Mouse (Mus musculus): ENCODE measurements around the gene Ninl. TPM values are rescaled to one million over a fixed set of nuclear protein-coding genes. Genes with fewer than 3 reads are reported as not detected.
A peak's percentile ranks its signal among the peaks of the same experiment; 100 is the strongest.

Gene Ninl
- total RNA-seq, 1 experiment from 2014 or later = 2.6 TPM

GRCm38 (mm10) chr2:151000402-151001178, 38.6 kb downstream of the Ninl start:
- peak; percentile 94 for ATAC-seq (replicated peaks; ENCODE audit: low read depth, poor library complexity, severe bottlenecking)

GRCm38 (mm10) chr2:150999021-150999420, 40.2 kb downstream of the Ninl start:
- no peak for ATAC-seq (replicated peaks; ENCODE audit: low read depth, poor library complexity, severe bottlenecking)

- ATAC-seq (replicated peaks; ENCODE audit: low read depth, poor library complexity, severe bottlenecking) = no peak
These were observed 41.6 kb downstream of the Ninl start for GRCm38 (mm10) chr2:150997618-150998017.

DNA sequence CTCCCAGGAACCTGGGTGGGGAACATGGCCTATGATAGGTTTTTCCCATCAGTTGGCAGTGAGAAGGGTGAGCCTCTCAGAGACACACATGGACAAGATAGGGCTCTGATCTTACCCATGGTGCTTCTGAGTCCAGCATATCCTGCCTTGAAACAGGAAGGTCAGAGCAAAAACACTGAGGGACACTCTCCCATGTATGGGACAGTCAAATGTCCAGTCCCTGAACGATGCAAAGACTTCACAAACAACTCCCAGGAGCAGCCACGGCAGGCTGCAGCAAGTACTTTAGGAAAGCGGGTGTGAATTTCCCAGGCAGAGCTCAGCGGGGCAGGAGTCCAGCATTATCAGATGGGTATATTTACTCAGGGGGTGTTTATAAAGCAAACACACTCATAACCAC, 43.9 kb downstream of the Ninl start:
- no peak for ATAC-seq (replicated peaks; ENCODE audit: low read depth, poor library complexity, severe bottlenecking)

- ATAC-seq (replicated peaks; ENCODE audit: low read depth, poor library complexity, severe bottlenecking) = no peak
These were observed 48.1 kb downstream of the Ninl start for GRCm38 (mm10) chr2:150991050-150991449.

GRCm38 (mm10) chr2:150990506-150990905, 48.7 kb downstream of the Ninl start:
- no peak for ATAC-seq (replicated peaks; ENCODE audit: low read depth, poor library complexity, severe bottlenecking)

DNA sequence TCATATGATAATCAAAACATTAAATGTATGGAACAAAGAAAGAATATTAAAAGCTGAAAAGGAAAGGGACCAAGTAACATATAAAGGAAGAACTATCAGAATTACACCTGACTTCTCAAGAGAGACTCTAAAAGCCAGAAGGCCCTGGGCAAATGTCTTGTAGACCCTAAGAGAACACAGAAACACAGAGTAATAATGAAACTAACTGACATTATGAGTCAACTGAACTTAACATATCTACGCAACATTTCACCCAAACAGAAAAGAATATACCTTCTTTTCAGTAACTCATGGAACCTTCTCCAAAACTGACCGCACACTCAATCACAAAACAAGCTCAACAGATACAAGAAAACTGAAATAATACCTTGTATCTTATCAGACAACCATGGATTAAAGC, 53.8 kb downstream of the Ninl start:
- no peak for ATAC-seq (replicated peaks; ENCODE audit: low read depth, poor library complexity, severe bottlenecking)

GRCm38 (mm10) chr2:150982051-150982450, 57.1 kb downstream of the Ninl start:
- no peak for ATAC-seq (replicated peaks; ENCODE audit: low read depth, poor library complexity, severe bottlenecking)

DNA sequence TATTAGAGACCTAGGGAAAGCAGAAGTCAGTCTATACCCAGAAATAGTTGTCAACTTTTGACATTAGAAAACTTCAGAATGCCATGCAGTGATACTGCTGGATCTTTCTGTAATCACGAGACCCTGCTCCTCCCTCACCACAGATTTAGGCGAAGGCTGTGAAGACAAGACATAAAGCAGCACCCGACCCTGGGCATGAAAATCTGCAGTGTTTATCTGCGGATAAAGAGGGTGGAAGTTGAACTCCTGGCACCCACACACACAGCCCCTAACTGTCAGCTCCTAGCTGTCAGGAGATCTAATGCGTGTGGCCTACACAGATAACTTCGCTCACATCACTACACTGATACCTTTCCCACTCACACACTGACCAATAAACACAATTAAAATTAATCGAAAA, 57.7 kb downstream of the Ninl start:
- peak; percentile 43 for ATAC-seq (replicated peaks; ENCODE audit: low read depth, poor library complexity, severe bottlenecking)

GRCm38 (mm10) chr2:150979861-150980620, 59.1 kb downstream of the Ninl start:
- no peak for ATAC-seq (replicated peaks; ENCODE audit: low read depth, poor library complexity, severe bottlenecking)

DNA sequence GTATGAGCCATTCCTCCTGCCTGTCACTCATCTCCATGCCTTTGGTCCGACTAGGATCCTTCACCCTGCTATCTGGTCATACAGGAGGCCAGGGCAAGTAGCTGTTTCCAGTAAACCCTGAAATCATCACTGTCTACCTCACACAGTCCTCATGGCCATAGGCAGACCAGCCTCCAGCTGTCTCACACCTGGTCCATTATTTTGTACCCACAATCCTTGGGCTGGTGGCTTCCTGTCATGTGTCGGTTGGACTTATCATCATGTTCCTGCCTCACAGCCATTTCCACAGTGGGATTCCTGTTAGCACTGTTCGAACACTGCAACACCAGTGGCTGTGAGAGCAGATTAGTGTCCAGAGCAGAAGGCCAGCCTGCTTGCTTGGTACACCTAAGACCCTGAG, 60.4 kb downstream of the Ninl start:
- no peak for ATAC-seq (replicated peaks; ENCODE audit: low read depth, poor library complexity, severe bottlenecking)

- no peak for ATAC-seq (replicated peaks; ENCODE audit: low read depth, poor library complexity, severe bottlenecking)
These were observed 61.5 kb downstream of the Ninl start for GRCm38 (mm10) chr2:150977676-150978075.

DNA sequence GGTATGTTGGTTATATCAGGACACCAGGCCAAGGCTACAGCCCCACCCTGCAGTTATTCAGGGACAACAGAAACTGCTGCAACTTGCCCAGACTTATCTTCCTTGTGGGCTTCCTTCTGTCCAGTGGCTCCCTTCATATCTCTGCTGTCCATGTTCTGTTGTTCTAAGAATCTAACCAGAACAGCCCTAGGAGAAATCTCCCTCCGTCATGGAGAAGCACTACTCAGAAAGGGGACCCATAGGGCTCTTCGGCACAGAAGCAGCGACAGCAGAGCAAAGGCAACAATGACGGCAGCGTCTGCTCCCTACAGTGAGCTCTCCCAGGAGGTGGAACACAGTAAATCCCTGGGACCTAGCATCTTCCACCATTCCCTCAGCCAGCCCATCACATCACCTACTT, 62.3 kb downstream of the Ninl start:
- ATAC-seq (replicated peaks; ENCODE audit: low read depth, poor library complexity, severe bottlenecking) = peak; percentile 77

DNA sequence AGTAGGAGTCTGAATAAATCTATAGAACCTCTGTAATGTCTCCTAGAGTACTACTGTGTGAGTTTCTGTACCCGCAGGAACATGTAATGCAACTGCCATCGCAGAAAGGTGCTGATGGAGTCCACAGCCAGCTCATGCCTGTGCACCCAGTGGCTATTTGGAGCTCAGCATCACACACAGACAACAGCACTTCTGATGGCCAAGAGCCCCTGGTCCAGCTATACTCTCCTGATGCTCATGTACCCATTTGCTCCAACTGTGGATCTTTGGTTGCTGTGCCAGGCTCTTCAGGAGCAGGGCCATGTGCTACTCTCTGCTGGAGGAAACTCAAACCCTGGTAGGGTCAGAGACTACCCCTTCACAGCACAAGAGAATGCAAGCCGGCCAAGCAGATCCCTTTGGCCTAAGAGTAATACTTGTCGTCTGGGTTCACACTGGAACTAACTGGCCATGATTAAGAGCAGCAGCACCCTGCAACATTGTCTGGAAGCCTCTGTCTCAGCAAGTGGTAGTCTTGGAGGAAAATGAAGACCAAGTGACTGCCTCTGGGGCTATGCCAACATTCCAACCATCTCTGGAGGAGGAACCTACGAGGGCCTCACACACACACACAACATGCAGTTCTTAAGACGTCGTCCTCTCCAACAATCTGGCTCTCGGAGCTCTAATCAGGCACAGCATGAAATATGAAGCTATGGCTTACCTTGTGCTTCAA, 65.6 kb downstream of the Ninl start:
- no peak for ATAC-seq (replicated peaks; ENCODE audit: low read depth, poor library complexity, severe bottlenecking)

DNA sequence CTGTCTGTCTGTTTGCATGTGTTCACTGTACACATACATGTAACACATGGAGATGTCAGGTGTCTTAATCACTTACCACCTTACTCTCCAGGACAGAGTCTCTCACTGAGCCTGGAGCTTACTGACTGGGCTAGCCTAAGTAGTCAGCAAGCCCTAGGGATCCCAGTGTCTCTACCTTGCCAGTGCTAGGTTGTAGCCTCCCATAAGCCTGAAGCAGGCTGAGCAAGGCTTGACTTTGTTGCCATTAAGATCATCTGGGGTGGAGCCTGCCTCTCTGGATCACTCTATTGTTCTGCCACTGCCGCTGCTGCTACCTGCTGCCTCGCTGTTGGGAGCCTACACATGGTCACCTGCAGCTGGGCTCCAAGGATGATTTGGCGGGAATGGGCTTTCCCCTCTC, 66.5 kb downstream of the Ninl start:
- no peak for ATAC-seq (replicated peaks; ENCODE audit: low read depth, poor library complexity, severe bottlenecking)

DNA sequence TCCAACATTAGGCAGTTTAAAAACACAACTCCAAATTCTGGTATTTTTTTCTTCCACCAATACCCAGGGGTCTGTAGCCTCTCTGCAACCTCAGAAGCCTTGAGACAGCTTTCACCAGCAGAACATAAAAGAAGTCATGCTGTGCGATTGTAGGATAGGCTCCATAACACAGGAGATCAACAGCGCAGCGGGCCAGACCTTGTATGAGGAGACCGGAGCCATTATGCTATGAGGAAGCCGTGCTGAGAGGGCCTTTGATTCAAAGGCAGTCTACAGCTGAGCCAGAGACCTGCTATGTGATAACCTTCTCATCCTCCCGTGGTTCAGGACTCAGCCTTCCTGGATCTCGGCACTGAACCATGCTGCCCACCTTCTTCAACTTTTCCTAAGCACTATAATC, 67.3 kb downstream of the Ninl start:
- no peak for ATAC-seq (replicated peaks; ENCODE audit: low read depth, poor library complexity, severe bottlenecking)

DNA sequence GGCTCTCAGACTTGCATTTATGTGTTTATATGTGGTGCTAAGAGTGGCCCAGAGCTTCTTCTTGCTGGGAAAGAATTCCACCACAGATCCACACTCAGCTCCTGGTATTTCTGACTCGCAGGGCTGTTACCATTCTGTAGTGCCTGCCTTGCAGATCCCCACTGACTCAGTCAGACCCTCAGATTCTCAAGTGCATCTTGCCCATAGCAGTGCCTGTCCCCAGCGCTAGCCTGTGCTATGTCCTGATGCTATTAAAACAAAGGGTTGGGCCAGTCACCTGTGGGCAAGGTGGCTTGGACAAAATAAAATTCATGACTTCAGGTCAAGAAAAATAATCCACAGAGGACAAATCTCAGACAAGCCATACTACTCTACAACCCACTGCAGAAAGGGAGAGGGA, 70.0 kb downstream of the Ninl start:
- ATAC-seq (replicated peaks; ENCODE audit: low read depth, poor library complexity, severe bottlenecking) = no peak

DNA sequence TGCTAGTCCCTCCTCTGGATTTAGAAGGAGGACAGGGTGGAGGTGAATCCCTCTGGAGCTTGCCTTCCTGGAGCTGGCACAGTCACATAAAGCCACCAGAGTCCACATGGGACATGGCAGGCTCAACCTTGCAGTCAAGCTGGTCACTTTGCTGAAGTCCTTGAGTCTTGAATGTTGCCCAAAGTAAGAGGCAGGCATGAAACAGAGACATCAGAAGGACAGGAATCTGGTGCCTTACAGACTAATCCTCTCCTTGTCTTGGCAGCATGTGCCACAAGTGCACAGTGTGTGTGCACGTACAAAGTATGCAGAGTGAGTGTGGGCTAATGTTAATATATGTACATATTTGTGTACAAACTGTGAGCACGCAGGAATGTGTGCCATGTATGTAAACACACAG, 71.7 kb downstream of the Ninl start:
- no peak for ATAC-seq (replicated peaks; ENCODE audit: low read depth, poor library complexity, severe bottlenecking)

DNA sequence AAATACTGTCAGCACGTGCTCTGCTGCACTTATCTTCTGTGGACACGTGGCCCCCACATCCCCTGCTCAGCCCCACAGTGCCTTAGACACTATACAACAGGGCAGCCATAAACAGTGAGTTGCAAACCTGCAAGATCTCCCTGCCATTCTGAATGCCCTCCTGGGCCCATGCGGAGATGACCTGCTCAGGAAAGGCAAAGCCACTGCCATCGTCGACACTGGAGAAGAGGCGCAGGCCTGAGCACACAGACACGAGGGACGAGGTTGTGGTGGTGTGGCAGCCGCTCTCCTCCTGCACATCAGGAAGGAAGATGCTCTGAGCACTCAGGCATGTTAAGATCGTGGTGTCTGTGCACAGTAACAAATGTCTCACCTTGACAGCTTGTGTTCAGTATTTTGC, 73.2 kb downstream of the Ninl start:
- ATAC-seq (replicated peaks; ENCODE audit: low read depth, poor library complexity, severe bottlenecking) = no peak

- no peak for ATAC-seq (replicated peaks; ENCODE audit: low read depth, poor library complexity, severe bottlenecking)
These were observed 74.5 kb downstream of the Ninl start for GRCm38 (mm10) chr2:150964641-150965040.

DNA sequence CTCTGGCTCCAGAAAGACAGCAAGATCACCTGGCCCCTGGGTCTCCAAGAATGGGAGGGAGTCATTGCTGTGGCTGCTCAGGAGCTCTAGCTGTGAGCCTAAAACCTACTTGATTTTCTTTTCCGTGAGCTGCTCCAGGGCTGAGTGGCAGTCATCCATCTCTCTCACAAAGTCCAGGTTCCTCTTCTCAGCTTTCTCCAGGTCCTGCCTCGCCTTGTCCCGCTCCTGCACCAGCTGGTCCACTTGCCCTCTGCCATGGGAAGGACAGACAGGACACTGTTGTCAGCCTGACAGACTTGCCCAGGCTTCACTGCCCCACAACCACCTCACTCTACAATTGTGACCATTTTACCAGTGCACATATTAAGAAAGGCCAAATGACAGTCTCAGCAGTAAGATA, 75.9 kb downstream of the Ninl start:
- ATAC-seq (replicated peaks; ENCODE audit: low read depth, poor library complexity, severe bottlenecking) = no peak
